Mouse (Mus musculus): Measurements from ENCODE around the gene H3f3a. TPM values are rescaled to one million over a fixed set of nuclear protein-coding genes. Genes with fewer than 3 reads are reported as not detected.

Gene H3f3a
- polyA plus RNA-seq, 1 experiment from 2014 or later: 2,156 TPM

GRCm38 (mm10) chr1:180799253-180799652 is 14.5 kb downstream of the H3f3a start:
- ATAC-seq (ENCODE audit: low read depth) (no peak), DNase-seq (ENCODE audit: low spot score) (no peak)
- Histone ChIP-seq H3K4me1 (ENCODE audit: control insufficient read depth, insufficient read depth, low read length) (peaks cover 1% of the 10 kb centered on the region; the same call in 1 of the 2 replicates), H3K9ac (ENCODE audit: low read depth, low read length) (no peak overlapping the region), H3K4me3 (ENCODE audit: low read depth, low read length) (no peak overlapping the region), H3K27me3 (replicated peaks; ENCODE audit: control insufficient read depth, insufficient read depth, low read length) (no peaks in the 10 kb centered on the region), H3K27ac (replicated peaks; ENCODE audit: low read depth, low read length) (no peak overlapping the region), H3K9me3 (ENCODE audit: control insufficient read depth, low read length) (no peaks in the 10 kb centered on the region), H3K36me3 (ENCODE audit: control insufficient read depth, insufficient read depth, low read length) (peaks cover 35% of the 10 kb centered on the region), H3K4me2 (ENCODE audit: low read depth, low read length) (no peak overlapping the region)
- 87% methylated on average over 5 of the region's 5 CpGs for WGBS

GRCm38 (mm10) chr1:180798660-180799059 is 15.1 kb downstream of the H3f3a start:
- no peak overlapping the region for H3K4me2 ChIP-seq (ENCODE audit: low read depth, low read length)
- H3K9me3 ChIP-seq (ENCODE audit: control insufficient read depth, low read length): no peaks in the 10 kb centered on the region
- no peak overlapping the region for H3K27ac ChIP-seq (replicated peaks; ENCODE audit: low read depth, low read length)
- 91% methylated on average over 5 of the region's 5 CpGs for WGBS
- H3K36me3 ChIP-seq (ENCODE audit: control insufficient read depth, insufficient read depth, low read length): peaks cover 29% of the 10 kb centered on the region
- H3K4me3 ChIP-seq (ENCODE audit: low read depth, low read length): no peak overlapping the region
- DNase-seq (ENCODE audit: low spot score) (no peak), ATAC-seq (ENCODE audit: low read depth) (no peak)
- peaks cover 7% of the 10 kb centered on the region; the same call in 1 of the 2 replicates for H3K4me1 ChIP-seq (ENCODE audit: control insufficient read depth, insufficient read depth, low read length)
- no peak overlapping the region for H3K9ac ChIP-seq (ENCODE audit: low read depth, low read length)
- H3K27me3 ChIP-seq (replicated peaks; ENCODE audit: control insufficient read depth, insufficient read depth, low read length): no peaks in the 10 kb centered on the region

- WGBS: 0% methylated on average over 21 of the region's 21 CpGs
- no peak overlapping the region for H3K27ac ChIP-seq (replicated peaks; ENCODE audit: low read depth, low read length)
- ATAC-seq (ENCODE audit: low read depth): peak; percentile 92
- H3K27me3 ChIP-seq (replicated peaks; ENCODE audit: control insufficient read depth, insufficient read depth, low read length): no peaks in the 10 kb centered on the region
- H3K4me2 ChIP-seq (ENCODE audit: low read depth, low read length): peak overlapping the region; percentile 62
- no peaks in the 10 kb centered on the region for H3K36me3 ChIP-seq (ENCODE audit: control insufficient read depth, insufficient read depth, low read length)
- H3K4me1 ChIP-seq (ENCODE audit: control insufficient read depth, insufficient read depth, low read length): peaks cover 10% of the 10 kb centered on the region; the same call in 1 of the 2 replicates
- peak; percentile 69 for DNase-seq (ENCODE audit: low spot score)
- H3K9me3 ChIP-seq (ENCODE audit: control insufficient read depth, low read length): no peaks in the 10 kb centered on the region
- peak overlapping the region; percentile 37 for H3K4me3 ChIP-seq (ENCODE audit: low read depth, low read length)
- peak overlapping the region; percentile 56 for H3K9ac ChIP-seq (ENCODE audit: low read depth, low read length)
These were observed 19.6 kb downstream of the H3f3a start for GRCm38 (mm10) chr1:180794170-180794569.

GRCm38 (mm10) chr1:180793445-180794117 is 20.2 kb downstream of the H3f3a start:
- Histone ChIP-seq H3K4me3 (ENCODE audit: low read depth, low read length) (peak overlapping the region; percentile 37), H3K27me3 (replicated peaks; ENCODE audit: control insufficient read depth, insufficient read depth, low read length) (no peaks in the 10 kb centered on the region), H3K4me1 (ENCODE audit: control insufficient read depth, insufficient read depth, low read length) (peaks cover 10% of the 10 kb centered on the region; the same call in 1 of the 2 replicates), H3K9me3 (ENCODE audit: control insufficient read depth, low read length) (no peaks in the 10 kb centered on the region), H3K36me3 (ENCODE audit: control insufficient read depth, insufficient read depth, low read length) (no peaks in the 10 kb centered on the region), H3K27ac (replicated peaks; ENCODE audit: low read depth, low read length) (no peak overlapping the region), H3K4me2 (ENCODE audit: low read depth, low read length) (peak overlapping the region; percentile 62), H3K9ac (ENCODE audit: low read depth, low read length) (peak overlapping the region; percentile 56)
- 13% methylated on average over 18 of the region's 18 CpGs for WGBS
- DNase-seq (ENCODE audit: low spot score): peak; percentile 62
- peak; percentile 34; the same call in 1 of the 2 replicates for ATAC-seq (ENCODE audit: low read depth)

- Histone ChIP-seq H3K4me1 (ENCODE audit: control insufficient read depth, insufficient read depth, low read length) (peaks cover 10% of the 10 kb centered on the region; the same call in 1 of the 2 replicates), H3K36me3 (ENCODE audit: control insufficient read depth, insufficient read depth, low read length) (no peaks in the 10 kb centered on the region), H3K4me2 (ENCODE audit: low read depth, low read length) (no peak overlapping the region), H3K9me3 (ENCODE audit: control insufficient read depth, low read length) (0 out of 2 replicates have a peak, but pooled peaks cover 4% of the 10 kb centered on the region), H3K4me3 (ENCODE audit: low read depth, low read length) (no peak overlapping the region), H3K27me3 (replicated peaks; ENCODE audit: control insufficient read depth, insufficient read depth, low read length) (no peaks in the 10 kb centered on the region), H3K9ac (ENCODE audit: low read depth, low read length) (no peak overlapping the region), H3K27ac (replicated peaks; ENCODE audit: low read depth, low read length) (no peak overlapping the region)
- no peak for DNase-seq (ENCODE audit: low spot score)
- no peak for ATAC-seq (ENCODE audit: low read depth)
- WGBS: 83% methylated on average over 4 of the region's 4 CpGs
These were observed 20.9 kb downstream of the H3f3a start for GRCm38 (mm10) chr1:180792814-180793213.

GRCm38 (mm10) chr1:180791821-180792480 is 21.8 kb downstream of the H3f3a start:
- peaks cover 10% of the 10 kb centered on the region; the same call in 1 of the 2 replicates for H3K4me1 ChIP-seq (ENCODE audit: control insufficient read depth, insufficient read depth, low read length)
- WGBS: 83% methylated on average over 14 of the region's 14 CpGs
- no peak overlapping the region for H3K9ac ChIP-seq (ENCODE audit: low read depth, low read length)
- no peak for DNase-seq (ENCODE audit: low spot score)
- no peak overlapping the region for H3K4me2 ChIP-seq (ENCODE audit: low read depth, low read length)
- H3K4me3 ChIP-seq (ENCODE audit: low read depth, low read length): no peak overlapping the region
- no peak overlapping the region for H3K27ac ChIP-seq (replicated peaks; ENCODE audit: low read depth, low read length)
- ATAC-seq (ENCODE audit: low read depth): no peak
- H3K27me3 ChIP-seq (replicated peaks; ENCODE audit: control insufficient read depth, insufficient read depth, low read length): no peaks in the 10 kb centered on the region
- no peaks in the 10 kb centered on the region for H3K36me3 ChIP-seq (ENCODE audit: control insufficient read depth, insufficient read depth, low read length)
- H3K9me3 ChIP-seq (ENCODE audit: control insufficient read depth, low read length): 0 out of 2 replicates have a peak, but pooled peaks cover 4% of the 10 kb centered on the region

- Histone ChIP-seq H3K27ac (replicated peaks; ENCODE audit: low read depth, low read length) (no peak overlapping the region), H3K27me3 (replicated peaks; ENCODE audit: control insufficient read depth, insufficient read depth, low read length) (no peaks in the 10 kb centered on the region), H3K4me2 (ENCODE audit: low read depth, low read length) (no peak overlapping the region), H3K9ac (ENCODE audit: low read depth, low read length) (no peak overlapping the region), H3K9me3 (ENCODE audit: control insufficient read depth, low read length) (0 out of 2 replicates have a peak, but pooled peaks cover 4% of the 10 kb centered on the region), H3K4me1 (ENCODE audit: control insufficient read depth, insufficient read depth, low read length) (no peaks in the 10 kb centered on the region), H3K36me3 (ENCODE audit: control insufficient read depth, insufficient read depth, low read length) (no peaks in the 10 kb centered on the region), H3K4me3 (ENCODE audit: low read depth, low read length) (no peak overlapping the region)
- no peak for DNase-seq (ENCODE audit: low spot score)
- WGBS: 34% methylated on average over 3 of the region's 3 CpGs
- ATAC-seq (ENCODE audit: low read depth): no peak
These were observed 30.2 kb downstream of the H3f3a start for GRCm38 (mm10) chr1:180783580-180783928.

- 63% methylated on average over 9 of the region's 9 CpGs for WGBS
- ATAC-seq (ENCODE audit: low read depth): no peak
- H3K36me3 ChIP-seq (ENCODE audit: control insufficient read depth, insufficient read depth, low read length): no peaks in the 10 kb centered on the region
- H3K27ac ChIP-seq (replicated peaks; ENCODE audit: low read depth, low read length): no peak overlapping the region
- no peak overlapping the region for H3K9ac ChIP-seq (ENCODE audit: low read depth, low read length)
- no peak overlapping the region for H3K4me3 ChIP-seq (ENCODE audit: low read depth, low read length)
- H3K9me3 ChIP-seq (ENCODE audit: control insufficient read depth, low read length): 0 out of 2 replicates have a peak, but pooled peaks cover 2% of the 10 kb centered on the region
- H3K4me1 ChIP-seq (ENCODE audit: control insufficient read depth, insufficient read depth, low read length): no peaks in the 10 kb centered on the region
- H3K27me3 ChIP-seq (replicated peaks; ENCODE audit: control insufficient read depth, insufficient read depth, low read length): no peaks in the 10 kb centered on the region
- DNase-seq (ENCODE audit: low spot score): no peak
- no peak overlapping the region for H3K4me2 ChIP-seq (ENCODE audit: low read depth, low read length)
These were observed 30.7 kb downstream of the H3f3a start for GRCm38 (mm10) chr1:180782906-180783579.

Data from embryonic facial prominence, embryonic 14.5 days (tissue).